Mouse (Mus musculus): ENCODE results near the gene Lman2.
A peak's percentile ranks its signal among the peaks of the same experiment; 100 is the strongest.

Lman2 gene

GRCm38 (mm10) chr13:55322130-55322825, 40.3 kb downstream of the Lman2 start:
- peak; percentile 37 to 40 for DNase-seq

GRCm38 (mm10) chr13:55321434-55322129, 41.0 kb downstream of the Lman2 start, which contains the start of gene Rab24:
Rab24 (minus strand) TSS chr13:55321946.
- peak; percentile 88 to 91 for DNase-seq

GRCm38 (mm10) chr13:55319931-55320533, 42.6 kb downstream of the Lman2 start, which contains the start of gene Prelid1:
Prelid1 (plus strand) TSS chr13:55320500.
- no peak for DNase-seq

- DNase-seq = no peak
Measured at GRCm38 (mm10) chr13:55318351-55318750, 44.2 kb downstream of the Lman2 start.

GRCm38 (mm10) chr13:55314891-55315412, 47.6 kb downstream of the Lman2 start:
- no peak for DNase-seq

- DNase-seq = no peak
Measured at GRCm38 (mm10) chr13:55313051-55313450, 49.5 kb downstream of the Lman2 start.

GRCm38 (mm10) chr13:55312028-55312630, 50.5 kb downstream of the Lman2 start:
- no peak for DNase-seq

GRCm38 (mm10) chr13:55300913-55301312, 61.7 kb downstream of the Lman2 start:
- DNase-seq = no peak

- no peak for DNase-seq
Measured at GRCm38 (mm10) chr13:55296760-55297159, 65.8 kb downstream of the Lman2 start.
